Mouse (Mus musculus) cerebellum, postnatal 14 days (tissue): ENCODE data around the gene Hhipl1.

Experiments used
- DNase-seq, 2 experiments: peaks; one replicate each; pipeline ENCODE4 v3.0.0; 2021; ENCODE audit warnings: mixed read lengths in 2 of 2

Gene Hhipl1

DNA sequence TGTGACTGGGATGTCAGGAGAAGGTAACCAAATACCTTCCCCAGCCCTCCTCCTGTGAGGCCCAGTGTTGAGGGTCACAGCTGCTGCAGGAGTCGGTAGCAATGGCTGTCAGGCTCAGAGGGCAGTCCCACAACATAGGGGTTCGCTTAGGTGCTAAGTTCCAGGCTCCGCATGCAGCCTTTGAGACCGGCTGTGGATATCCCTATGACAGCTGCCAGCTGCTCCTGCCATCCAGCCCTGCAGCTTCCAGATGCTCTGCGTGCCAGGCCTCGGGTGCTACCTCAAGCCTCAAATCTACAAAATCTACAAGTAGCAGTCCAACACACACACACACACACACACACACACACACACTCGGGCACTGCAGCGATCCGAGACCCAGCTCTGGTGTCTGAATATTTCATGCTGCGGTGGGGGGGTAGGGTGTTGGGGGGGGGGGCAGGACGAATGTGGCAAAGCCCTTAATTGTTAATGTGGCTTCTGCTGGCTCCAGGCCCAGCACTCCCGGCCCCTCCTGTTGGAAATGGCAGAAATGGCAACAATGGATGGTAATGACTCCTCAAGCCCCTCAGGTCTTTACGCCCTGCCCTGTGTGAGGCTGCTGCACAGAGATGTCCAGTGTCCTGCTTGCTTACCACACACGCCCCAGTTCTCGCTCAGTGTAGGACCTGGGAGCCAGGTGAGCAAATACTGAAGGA is 27.7 kb upstream of the Hhipl1 start:
- DNase-seq, result peak in 1 of 2 experiments; percentile 32

- DNase-seq, result peak in 1 of 2 experiments; percentile 16
Observed at GRCm38 (mm10) chr12:108284455-108285224, 21.4 kb upstream of the Hhipl1 start.

DNA sequence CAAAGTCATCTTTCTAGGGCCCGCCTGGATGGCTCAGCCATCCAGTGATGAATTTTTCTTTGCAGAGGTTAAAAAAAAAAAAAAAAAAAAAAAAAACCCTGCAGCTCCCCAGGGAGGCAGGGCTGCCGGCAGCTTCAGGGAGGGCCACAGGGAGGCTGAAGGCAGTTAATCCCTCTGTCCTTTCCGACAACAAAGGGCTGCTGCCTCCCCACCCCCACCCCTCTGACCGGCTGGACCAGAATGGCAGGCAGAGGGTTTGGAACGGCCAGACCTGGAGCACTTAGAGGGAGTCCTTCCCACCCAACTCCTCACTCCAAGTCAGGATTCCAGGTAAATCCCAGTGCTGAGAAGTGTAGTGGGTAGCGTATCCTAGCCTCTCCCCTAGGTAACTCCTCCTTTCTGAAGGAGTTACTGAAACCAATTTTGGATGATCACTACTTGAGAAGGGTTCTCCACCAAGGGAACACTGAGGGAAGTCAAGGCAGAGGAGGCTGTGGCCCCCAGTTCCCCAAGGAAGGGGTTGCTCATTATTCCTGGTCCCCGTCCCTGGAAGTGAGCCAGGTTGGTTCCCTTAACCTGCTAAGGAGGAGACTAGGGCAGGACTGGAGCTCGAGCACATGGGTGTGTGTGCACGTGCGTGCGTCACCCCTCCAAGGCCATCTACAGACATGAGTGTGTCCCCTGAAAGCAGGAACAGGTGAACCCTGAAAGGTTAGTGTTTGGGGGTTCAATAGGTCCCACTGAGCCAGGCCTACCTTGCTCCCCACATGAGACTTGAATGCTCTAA is 20.7 kb upstream of the Hhipl1 start:
- peak; percentile 37 to 56 for DNase-seq

- DNase-seq, result peak in 1 of 2 experiments; percentile 50
Observed at GRCm38 (mm10) chr12:108286381-108286780, 19.7 kb upstream of the Hhipl1 start.

DNA sequence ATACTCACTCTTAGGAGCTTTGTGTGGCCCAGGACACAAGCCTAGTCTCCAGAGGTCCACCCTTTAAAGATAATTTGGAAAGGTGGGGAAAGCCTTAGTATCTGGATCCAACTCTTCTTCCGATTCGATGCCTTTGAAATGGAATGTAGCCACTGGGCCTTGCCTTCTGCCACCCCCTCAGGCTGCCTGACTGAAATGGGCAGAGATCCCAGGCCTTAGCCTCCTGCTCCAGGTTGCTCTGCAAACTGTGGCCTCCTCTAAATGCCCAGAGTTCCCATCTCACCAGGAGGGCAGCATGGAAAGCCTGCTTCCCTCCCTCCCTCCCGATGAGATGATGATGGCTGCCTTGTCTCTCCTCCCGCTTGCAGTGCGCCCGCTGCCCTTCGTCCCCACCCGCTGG is 19.1 kb upstream of the Hhipl1 start:
- DNase-seq, result peak; percentile 74 to 81

DNA sequence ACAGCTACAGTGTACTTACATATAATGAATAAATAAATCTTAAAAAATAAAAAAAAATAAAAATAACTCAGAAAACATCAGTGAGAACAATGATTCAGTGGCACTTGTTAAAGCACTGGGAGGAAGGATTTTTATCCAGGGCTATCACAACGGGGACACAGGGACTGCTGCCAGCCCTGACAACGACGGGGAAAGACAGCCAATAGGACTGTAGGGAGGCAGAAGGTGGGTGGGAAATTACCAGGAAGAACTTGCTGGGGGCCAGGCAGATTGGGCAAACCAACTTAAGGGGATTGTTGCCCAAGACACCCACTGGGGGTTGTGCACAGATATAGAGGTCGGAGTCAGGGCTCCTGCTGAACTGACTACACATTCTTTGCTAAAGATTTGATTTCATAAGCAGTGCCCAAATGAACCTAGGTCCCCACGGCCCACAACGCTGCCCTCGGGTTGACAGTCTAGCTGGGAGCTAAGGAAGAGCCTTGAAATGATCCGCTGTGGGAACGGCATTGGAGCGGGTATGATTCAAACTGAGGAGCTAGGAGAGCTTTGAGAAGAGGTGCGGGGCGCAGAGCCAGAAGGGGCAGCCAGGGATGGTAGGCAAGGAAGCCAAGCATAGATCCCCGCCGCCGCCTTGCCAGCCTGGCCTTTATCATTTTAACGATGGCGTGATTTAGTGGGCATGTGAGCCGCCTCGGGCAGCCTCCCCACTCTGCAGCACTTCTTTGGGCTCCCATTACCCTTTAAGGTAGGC is 17.8 kb upstream of the Hhipl1 start:
- DNase-seq, result peak; percentile 56 to 60

DNA sequence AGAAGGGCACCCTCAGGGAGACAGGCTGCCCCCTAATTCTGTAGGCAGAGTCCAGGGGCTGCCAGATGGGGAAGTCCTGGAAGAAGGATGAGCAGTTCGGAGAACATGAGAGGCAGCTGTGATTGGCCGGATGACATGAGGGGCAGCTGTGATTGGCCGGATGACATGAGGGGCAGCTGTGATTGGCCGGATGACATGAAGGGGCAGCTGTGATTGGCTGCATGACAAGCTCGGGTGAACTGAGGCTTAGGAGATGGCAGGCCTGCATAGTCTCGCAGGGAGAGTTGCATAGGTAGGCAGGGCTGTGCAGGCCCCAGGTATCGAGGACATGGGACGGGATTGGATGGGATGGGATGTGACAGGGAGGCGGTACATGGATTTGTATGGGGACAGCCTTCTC is 13.7 kb upstream of the Hhipl1 start:
- peak in 1 of 2 experiments; percentile 69 for DNase-seq

DNA sequence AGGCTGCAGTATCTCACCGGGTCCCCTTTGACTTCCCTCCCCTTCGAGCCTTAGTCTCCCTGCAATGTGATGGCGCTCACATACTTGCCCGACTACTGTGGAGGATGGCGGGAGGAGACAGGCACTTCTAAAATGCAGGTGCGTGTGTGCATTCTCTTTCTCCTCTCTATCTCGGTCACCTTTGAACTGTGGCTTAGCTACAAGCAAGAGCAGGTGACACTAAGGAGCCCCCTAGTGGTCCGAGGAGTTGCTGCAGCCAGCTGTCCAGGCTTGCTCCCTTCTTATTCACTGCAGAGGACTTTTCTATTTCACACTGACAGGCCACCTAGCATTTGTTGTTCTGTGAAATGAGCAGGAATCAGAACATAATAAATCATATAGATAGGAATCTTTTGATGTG is 13.1 kb upstream of the Hhipl1 start:
- peak; percentile 87 to 89 for DNase-seq

DNA sequence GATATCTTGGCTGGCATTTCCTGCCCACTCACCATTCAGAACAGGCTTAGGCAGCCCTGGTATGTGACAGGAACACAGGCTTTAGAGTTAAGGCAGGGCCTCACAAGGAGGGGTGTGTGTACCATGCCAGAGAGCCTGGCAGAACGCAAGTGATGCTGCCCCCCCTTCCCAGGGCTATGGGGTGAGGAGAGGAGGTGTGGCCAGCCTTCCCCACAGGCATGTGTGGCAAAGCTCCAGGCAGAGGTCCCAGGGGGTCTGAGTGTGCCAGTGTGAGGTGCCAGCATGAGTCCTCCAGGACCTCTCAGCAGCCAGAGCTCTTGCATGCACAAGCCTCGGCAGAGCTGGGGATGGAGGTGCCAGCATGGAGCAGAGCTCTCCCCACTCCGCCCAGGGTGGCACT is 11.4 kb upstream of the Hhipl1 start:
- DNase-seq, result peak in 1 of 2 experiments; percentile 33

DNA sequence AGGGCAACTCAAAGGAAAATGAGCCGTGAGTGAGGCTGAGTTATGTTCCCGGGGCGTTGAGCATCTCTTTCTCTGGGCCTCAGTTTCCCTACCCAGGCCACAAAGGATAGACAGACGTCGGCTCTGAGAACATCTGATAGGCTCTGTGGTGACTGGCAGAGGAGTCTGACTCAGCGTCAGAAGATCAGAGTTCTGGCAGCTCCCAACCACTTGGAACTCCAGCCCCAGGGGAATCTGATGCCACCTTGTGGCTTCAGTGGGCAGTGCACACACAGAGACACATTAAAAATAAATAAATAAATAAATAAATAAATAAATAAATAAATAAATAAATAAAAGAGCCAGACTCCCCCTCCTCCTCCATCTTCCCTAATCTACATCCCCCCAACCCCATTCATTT is 9.0 kb upstream of the Hhipl1 start:
- peak in 1 of 2 experiments; percentile 62 for DNase-seq

GRCm38 (mm10) chr12:108301006-108301405 is 5.1 kb upstream of the Hhipl1 start:
- no peak for DNase-seq

GRCm38 (mm10) chr12:108303778-108304365 is 2.2 kb upstream of the Hhipl1 start:
- no peak for DNase-seq

DNA sequence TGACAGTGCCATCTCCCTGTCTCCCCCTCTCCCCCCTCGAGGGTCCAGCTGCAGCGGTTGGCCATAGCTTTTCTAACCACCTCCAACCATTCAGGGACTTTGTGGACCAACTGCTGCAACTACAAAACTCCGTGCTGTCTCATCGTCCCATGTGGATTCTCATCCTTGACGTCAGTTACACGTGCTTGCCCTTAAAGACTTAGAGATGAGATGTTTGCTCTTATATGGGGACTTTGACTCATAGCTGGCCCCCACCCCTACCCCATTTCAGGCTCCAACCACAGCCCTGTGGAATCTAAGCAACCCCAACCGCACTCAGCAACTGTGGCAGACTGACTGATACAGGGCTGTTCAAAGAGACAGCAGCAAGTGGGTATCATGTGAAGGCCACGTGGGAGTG is 898 bp upstream of the Hhipl1 start:
- DNase-seq, result no peak

DNA sequence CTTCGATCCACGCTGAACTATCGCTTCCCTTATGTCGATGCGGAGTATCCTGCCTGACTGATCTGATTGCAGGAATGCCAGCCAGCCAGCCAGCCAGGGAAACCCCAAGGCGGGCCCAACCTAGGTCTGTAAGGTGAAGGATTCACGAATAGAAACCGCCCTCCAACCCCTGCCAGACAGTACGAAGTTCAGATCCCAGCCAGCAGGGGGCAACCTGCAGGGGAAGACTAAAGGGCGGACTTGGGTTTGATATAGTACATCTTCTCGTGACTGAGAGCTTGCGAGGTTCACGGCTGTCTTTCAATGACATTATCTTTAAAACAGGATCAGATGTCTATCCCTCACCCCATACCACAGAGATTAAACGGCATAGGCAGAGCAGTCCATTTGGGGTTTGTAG is 1.5 kb downstream of the Hhipl1 start:
- DNase-seq, result peak; percentile 71 to 87

GRCm38 (mm10) chr12:108308363-108308856 is 2.3 kb downstream of the Hhipl1 start:
- DNase-seq, result no peak

DNA sequence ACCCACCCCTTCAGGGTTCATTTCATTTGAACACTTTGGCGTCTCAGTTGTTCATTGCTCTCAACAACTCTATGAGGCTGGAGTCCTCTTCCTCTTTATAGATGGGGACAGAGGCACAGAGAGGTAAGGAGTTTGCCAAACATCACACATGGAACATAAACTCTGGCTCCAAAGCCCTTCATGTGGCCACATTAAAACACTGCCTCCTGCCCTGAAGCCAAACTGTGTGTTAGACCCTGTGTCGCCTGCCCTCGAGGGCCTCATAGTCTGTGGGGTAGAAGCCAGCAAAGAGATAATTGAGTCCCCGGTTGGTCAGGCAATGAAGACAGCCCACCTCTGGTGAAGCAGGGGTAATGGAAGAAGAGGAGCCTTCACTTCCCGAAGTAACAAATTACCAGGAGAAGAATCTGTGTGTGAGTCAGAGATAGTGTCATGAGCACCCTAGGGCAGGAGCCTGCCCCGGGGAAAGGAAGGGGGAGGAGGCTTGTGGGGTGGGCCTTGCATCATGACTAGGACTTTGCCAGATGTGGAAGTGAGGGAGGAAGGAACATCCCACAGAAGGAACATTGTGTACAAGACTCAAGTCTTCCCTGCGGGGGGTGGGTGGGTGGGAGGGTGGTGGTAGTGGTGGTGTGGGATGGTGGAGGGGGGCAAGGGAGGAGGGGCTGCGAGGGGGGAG is 3.2 kb downstream of the Hhipl1 start:
- DNase-seq, result no peak

DNA sequence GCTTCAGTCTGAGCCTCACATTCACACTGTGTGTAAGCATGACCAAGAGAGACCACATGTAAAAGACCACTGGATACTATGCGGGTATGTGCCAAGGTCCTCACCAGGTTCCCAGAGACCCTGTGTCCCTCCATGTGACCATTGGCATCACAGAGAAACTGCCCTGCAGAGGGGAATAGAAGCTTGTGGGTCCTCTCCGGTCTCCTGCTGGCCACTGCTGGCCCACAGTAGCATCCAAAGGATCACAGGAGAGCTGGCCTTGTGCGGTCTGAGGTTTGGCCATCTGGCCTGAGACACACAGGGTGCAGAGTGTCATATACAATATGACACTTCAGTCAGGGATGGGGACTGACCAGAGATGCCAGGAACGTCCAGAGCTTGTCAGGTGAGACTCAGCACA is 4.0 kb downstream of the Hhipl1 start:
- DNase-seq, result no peak

DNA sequence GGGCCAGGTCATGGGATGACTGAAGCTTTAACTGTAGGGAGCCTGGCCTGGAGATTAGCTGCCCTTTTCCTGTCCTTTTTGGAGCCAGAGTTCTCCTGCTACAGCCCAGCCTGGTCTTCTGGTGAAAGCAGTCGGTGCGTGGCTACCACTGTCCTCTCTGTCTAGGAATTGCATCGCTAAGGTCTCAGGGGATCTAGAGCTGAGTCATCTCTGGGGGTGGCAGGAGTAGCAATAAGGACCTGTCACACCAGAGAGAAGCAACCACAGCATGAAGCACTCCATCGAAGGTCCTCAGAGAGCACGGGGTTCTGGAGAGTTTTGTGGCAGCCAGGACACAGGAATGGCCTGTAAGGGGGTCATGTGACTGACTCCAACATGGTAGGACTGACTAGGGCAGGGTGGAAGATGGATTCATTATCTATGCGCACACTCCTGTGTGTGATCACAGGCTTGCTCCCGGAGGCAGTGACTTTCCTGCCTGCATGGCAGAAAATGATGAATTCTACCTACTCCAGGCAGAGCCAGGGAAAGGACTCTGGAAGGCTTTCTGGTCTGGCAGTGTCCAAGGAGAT is 4.5 kb downstream of the Hhipl1 start:
- DNase-seq, result no peak

DNA sequence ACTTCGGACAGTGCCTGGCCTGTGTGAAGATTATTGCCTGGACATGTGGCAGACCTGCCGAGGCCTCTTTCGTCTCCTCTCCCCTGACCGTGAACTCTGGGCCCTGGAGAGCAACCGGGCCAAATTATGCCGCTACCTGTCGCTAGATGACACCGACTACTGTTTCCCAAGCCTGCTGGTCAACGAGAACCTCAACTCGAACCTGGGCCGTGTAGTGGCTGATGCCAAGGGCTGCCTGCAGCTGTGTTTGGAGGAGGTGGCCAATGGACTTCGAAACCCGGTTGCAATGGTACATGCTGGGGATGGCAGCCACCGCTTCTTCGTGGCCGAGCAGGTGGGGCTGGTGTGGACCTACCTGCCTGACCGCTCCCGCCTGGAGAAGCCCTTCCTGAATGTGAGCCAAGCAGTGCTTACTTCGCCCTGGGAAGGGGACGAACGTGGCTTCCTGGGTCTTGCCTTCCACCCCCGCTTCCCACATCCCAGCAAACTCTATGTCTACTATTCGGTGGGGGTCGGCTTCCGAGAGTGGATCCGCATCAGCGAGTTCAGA is 5.7 kb downstream of the Hhipl1 start:
- no peak for DNase-seq

DNA sequence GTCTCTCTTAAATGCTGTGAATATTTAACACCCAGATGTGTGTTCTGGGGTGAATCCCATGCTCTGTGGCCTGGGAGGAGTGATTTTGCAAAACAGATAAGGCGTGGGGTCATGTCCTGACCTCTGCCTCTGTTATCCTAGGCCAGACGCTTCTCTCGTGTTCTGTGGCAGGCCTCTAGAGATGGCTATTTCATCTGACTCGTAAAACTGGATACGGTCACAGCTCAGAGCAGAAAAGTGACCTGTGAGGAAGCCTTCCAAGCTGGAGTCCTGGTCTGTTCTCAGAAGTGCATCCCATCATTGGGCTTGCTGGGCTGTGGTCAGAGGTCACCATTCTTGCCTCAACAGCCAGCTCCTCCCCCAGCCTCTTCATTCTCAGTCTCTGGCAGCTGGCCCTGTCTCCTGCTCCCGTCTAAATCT is 6.4 kb downstream of the Hhipl1 start:
- DNase-seq, result no peak

- no peak for DNase-seq
Observed at GRCm38 (mm10) chr12:108313244-108313772, 7.2 kb downstream of the Hhipl1 start.
